Mouse (Mus musculus): ENCODE measurements around the gene Egf.

Gene Egf

GRCm38 (mm10) chr3:129714542-129715145 is 40.5 kb downstream of the Egf start:
- no peak for DNase-seq (ENCODE audit: inconsistent ontology term)

DNA sequence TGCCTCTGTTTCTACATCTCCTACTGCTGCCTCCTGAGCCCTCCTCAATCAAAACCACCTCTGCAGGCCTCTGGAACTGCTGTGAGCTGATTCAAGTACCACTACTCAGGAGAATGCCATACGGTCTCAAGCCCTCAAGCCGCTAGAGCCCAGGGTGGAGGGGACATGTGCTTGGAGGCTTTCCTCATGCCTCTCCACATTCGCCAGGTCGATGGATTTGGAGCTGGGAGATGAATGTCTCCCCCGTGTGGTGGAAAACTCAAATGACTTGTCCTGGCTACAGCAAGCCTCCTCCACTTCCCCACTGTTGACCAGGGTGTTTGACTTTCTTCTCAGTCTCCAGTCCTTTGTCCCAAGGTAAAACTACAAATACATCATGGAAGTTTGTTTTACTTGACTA is 47.0 kb downstream of the Egf start:
- DNase-seq (ENCODE audit: inconsistent ontology term): peak; percentile 24

GRCm38 (mm10) chr3:129698882-129699281 is 56.2 kb downstream of the Egf start:
- no peak for DNase-seq (ENCODE audit: inconsistent ontology term)

- DNase-seq (ENCODE audit: inconsistent ontology term): no peak
Measured at GRCm38 (mm10) chr3:129698365-129698764, 56.8 kb downstream of the Egf start.

DNA sequence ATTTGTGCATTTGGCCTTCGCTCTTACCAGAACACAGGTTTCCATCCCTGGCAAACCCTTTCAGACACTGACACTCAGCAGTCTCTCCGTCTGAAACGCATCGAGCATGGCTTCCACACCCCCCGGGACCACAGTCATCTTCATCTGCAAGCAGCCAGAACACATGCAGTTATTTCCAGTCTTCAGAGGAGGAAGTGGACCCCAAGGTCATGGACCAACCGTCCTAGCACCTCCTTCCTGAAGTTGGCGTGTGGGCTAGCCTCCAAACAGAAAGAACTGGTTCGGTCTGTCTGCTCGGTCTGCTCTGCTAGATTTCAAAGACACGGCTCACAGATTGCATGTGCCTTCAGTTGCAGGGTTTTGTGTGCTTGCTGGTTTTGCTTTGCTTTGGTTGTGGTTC is 57.4 kb downstream of the Egf start:
- DNase-seq (ENCODE audit: inconsistent ontology term): no peak

- DNase-seq (ENCODE audit: inconsistent ontology term): no peak
Measured at GRCm38 (mm10) chr3:129695943-129696342, 59.2 kb downstream of the Egf start.

DNA sequence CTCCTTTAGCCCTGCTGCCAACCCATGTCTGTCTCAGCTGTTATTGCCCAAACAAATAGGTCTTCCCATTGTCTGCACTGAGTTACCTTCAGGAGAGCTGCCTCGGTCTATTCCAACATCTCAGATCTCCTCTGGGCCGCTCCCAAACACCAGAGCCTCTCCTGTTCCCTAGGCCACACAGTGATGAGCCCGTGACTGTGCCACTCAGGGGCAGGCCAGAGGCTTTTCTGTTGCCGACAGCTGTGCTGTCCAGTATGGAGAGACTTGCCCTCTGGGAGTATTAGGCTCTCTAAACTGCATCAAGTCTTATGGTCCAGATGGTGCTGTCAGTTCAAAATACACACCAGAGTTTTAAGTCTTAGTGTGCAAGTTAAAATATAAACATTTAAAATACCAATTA is 61.5 kb downstream of the Egf start:
- no peak for DNase-seq (ENCODE audit: inconsistent ontology term)

DNA sequence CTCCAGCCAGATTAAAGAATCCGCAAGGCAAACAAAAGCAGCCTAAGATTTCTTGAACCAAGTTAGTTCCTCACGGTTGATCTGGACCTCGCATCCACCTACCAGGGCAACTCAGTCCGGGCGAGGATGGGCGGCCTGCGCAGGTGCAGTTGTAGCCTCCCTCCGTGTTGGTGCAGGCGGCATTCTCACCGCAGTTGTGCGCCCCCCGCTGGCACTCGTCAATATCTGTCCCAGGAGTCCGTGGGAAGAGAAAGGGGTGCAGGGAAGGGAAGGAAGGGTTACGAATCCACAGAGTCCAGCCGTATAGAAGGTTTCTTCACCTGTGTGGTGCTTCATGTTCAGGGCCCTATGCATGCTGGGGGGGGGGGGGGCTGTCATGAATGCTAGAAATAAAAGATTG is 62.3 kb downstream of the Egf start:
- DNase-seq (ENCODE audit: inconsistent ontology term): no peak

DNA sequence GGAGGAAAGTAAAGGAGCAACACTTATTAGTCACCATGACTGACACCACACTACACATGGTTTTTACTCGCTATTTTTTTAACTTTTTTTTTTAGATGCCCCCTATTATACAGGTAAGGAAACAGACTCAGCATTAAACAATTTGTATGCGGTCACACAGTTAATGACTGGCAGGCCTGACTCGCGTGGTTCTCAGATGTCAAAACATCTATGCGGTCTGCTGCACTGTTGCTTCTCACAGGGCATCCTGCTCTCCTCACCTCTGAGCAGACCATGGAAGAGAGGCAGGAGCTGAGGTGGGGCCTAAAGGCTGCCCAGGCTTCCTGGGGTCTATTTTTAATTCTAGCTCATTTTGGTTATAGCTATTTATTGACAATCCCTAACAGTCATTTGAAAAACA is 67.7 kb downstream of the Egf start:
- no peak for DNase-seq (ENCODE audit: inconsistent ontology term)

GRCm38 (mm10) chr3:129686698-129687333 is 68.3 kb downstream of the Egf start:
- DNase-seq (ENCODE audit: inconsistent ontology term): peak; percentile 56

GRCm38 (mm10) chr3:129686196-129686595 is 68.9 kb downstream of the Egf start:
- DNase-seq (ENCODE audit: inconsistent ontology term): no peak

DNA sequence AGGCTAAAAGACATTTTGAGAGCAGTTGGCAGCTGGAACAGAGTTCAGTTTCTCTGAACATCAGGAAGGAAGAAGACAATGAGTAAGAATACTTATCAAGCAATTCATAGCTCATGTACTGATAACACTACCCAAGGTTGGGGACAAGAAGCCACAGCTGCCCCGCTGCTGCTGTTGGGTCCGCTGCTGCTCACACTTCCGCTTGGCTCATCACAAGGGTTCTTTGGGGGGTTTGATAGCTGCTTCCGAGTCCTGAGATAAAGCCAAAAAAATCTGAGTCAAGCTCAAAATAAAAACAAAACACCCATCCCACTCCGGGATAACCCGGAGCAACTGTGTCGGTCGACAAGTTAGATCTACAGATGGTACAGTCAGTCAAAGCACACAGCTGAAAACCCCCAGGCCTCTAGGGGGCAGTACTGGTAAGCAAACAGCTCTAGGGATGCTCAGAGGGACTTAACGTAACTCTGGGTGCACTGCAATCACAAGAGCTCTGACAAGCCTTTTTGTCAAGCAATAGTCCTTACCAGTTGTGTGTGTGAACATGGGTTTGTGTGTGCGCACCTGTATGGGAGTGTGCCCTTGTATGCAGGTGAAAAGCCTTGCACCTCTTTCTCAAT is 71.9 kb downstream of the Egf start:
- DNase-seq (ENCODE audit: inconsistent ontology term): no peak

- no peak for DNase-seq (ENCODE audit: inconsistent ontology term)
Measured at GRCm38 (mm10) chr3:129682389-129682788, 72.7 kb downstream of the Egf start.

DNA sequence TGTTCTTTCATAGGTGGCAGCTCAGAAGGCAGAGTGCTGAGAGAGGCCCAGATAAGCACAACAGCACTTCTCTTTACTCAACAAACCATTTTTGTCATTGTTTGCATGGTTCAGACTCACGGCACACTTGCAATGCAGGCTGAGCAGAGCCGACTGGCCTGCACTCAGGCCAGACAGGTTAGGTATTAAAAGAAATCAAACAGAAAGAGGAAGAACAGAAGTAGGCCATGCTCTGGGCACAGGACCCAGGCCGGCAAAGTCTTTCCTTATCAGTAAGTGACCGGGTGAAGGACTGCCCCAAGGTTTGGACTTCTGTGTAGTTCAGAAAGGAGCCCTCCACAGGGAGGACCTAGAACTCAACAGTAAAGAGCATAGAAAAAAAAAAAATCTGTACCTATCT is 73.3 kb downstream of the Egf start:
- no peak for DNase-seq (ENCODE audit: inconsistent ontology term)

DNA sequence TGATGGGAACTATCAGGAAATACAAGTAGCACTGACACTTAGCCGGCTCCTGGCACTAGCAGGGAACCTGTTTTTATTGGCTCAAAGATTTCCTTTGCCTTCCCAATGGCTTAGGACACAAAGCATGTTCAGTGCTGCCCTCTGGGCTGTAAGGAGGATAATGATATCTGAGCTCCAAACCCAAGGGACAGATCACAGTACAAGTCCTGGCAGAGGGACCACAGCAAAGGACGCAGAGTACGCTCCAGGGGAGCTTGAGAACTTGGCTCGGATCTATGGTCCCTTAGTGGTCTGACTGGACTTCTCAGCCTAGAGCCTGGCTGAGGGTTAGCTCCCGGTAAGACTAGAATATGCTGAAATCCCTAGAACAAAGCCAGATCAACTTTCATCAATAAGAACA is 74.9 kb downstream of the Egf start:
- DNase-seq (ENCODE audit: inconsistent ontology term): no peak

DNA sequence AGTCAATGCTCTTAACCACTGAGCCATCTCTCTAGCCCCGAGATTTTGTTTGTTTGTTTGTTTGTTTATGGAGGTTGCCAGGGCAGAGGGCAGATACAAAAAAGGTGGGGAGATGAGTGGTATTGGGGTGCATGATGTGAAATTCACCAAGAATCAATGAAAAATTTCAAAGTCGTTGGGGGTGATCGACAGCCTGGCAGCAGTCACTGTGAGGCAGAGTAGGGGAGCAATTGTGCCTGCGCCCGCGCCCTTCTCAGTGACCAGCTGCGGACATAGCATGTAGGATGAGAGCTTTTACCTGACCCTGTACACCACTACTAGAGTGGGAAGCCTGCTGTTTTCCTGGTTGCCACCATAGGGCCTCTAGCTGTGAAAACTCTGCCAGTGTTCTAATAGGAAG is 79.2 kb downstream of the Egf start:
- DNase-seq (ENCODE audit: inconsistent ontology term): no peak

DNA sequence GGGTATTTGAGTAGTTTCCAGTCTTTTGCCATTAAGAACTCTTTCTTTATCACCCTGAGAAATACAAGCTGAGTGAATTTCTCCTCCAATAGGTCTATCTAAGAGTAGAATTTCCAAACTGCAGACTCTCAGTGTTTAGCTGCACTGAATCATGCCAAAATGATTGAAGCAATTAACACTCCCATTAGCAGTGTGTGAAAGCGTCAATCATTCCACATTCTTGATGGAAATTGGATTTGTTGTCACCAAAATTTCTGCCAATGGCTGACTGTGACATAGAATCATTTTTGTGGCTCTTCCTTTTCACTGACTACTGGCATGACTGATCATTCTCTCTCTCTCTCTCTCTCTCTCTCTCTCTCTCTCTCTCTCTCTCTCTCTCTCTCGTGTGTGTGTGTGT is 91.2 kb downstream of the Egf start:
- DNase-seq (ENCODE audit: inconsistent ontology term): no peak

DNA sequence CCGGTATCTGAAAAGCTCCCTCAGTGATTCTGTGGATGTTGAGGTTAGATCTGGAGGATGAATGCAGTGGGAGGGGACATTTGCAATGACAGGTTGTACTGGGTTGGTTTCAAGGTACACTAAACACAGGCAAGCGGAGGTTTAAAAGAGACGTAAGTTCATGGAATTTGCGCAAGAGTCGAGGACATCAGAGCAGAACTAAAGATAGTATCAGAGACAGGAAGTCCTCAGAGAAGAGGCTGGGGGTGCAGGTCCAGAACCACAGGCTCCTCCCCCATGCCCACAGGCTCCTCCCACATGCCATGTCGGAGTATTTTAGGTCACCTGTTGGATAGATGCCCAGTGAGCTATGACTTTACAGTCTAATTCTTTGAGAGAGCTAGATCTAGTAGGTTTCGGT is 96.3 kb downstream of the Egf start:
- no peak for DNase-seq (ENCODE audit: inconsistent ontology term)

GRCm38 (mm10) chr3:129657775-129658174 is 97.3 kb downstream of the Egf start:
- no peak for DNase-seq (ENCODE audit: inconsistent ontology term)

- DNase-seq (ENCODE audit: inconsistent ontology term): no peak
Measured at GRCm38 (mm10) chr3:129657222-129657621, 97.9 kb downstream of the Egf start.

- no peak for DNase-seq (ENCODE audit: inconsistent ontology term)
Measured at GRCm38 (mm10) chr3:129656540-129656939, 98.6 kb downstream of the Egf start.

GRCm38 (mm10) chr3:129652476-129652875 is 102.6 kb downstream of the Egf start:
- no peak for DNase-seq (ENCODE audit: inconsistent ontology term)

DNA sequence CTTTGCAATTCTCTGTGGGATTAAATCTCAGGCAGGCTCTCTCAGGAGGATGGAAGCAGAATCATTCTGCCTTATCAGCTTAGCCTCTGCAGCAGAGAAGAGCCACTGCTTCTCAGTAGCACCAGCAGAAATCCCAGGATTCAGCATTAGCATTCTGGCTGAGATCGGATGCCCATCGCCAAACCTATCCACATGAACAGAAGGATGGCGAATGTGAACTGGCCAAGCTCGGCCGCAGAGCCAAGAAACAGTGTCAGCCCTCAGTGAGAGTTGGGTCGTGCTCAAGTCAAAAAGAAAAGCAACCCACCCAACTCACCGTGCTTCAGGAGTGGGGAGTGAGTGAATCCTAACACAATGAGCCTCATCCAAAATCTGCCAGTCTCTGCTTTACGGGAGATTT is 103.4 kb downstream of the Egf start:
- no peak for DNase-seq (ENCODE audit: inconsistent ontology term)

DNA sequence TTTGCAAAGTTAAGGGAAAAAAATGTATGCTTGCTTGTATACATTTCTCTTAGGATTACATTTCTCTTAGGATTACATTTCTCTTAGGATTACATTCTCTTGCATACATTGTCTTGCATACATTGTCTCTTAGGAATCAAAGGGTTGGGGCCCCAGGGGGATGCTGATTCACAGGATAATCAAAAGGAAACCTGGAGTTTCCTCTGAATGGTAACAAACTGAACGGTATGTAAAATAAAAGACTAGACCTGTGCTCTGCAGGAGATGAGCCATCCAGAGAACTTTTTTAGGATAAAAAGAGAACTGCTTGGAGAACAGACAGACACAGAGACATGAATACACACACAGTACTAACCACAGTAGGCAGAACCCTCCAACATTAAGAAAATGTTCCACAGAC is 104.2 kb downstream of the Egf start:
- DNase-seq (ENCODE audit: inconsistent ontology term): no peak
